Mouse (Mus musculus) T-helper 2 cell (primary cell): ENCODE data around the gene Ino80.

ENCODE experiments used
- in situ Hi-C: fragments of 300-600 bp; cut with MboI, MseI; formaldehyde crosslinking; loops from one replicate; pipeline ENCODE4 v1.15.1; 2025; ENCODE audit warnings: high pct_unique_total_duplicates

Gene Ino80

DNA sequence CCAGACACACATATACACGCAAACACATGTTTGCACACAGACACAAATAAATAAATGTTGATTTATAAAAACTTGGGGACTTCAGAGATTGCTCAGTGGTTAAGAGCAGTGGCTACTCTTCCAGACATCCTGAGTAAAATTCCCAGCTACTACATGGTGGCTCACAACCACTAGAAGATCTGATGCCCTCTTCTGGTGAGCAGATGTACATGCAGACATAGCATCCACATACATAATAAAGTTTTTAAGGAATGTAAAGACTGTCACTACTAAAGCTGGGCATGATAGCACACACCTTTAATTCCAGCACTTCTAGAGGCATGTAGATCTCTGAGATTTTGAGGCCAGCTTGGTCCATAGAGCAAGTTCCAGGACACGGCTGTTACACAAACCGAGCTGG is 16.5 kb downstream of the Ino80 start:
- in situ Hi-C loops = loop anchor here (10.0 kb wide), 1 partner anchor 1474 kb away; no protein-coding TSS in a partner anchor

DNA sequence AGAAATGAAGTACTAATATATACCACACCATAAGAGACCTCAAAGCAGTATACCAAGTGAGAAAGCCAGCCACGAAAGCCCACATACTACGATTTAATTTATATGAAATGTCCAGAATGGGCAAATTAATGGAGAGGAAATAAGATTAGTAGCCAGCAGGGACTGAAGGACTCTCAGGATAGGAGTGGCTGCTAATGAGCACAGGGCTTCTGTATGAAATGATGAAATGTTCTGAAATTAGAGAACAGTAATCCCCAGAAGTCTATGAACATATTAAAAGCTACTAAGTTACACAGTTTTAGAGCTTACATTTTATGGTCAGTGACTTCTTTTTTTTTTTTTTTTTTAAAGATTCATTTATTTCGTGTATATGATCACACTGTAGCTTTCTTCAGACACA is 22.9 kb downstream of the Ino80 start:
- in situ Hi-C loops = no loop called here

DNA sequence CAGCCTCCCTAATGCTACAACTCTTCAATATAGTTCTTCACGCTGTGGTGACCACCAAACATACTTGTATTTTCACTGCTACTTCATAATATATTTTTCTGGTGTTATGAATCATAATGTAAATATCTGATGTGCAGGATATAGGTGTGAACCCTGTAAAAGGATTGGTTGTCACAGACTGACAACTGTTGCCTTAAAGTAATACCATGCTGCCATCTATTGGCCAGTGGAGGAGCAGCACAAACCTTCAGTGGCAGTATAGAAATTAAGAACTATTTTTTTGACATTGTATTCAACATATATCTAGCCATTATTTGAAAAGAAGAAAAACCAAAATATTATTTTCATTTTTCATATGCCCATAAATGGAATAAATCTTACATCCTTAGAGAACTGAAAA is 40.5 kb downstream of the Ino80 start:
- in situ Hi-C loops = loop anchor here (10.0 kb wide), 1 partner anchor 1078 kb away; no protein-coding TSS in a partner anchor

DNA sequence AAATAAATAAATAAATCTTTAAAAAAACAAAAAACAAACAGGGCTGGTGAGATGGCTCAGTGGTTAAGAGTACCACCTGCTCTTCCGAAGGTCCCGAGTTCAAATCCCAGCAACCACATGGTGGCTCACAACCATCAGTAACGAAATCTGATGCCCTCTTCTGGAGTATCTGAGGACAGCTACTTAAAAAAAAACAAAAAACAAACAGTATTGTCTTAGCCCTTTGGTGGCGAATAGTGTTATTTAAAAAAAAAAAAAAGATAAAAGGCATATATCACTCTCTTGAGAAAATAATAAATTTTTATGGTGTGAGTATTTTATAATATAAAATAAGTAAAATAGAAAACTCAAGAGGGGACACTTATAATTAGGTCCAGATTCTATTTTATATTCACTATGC is 41.0 kb downstream of the Ino80 start:
- in situ Hi-C loops = loop anchor here (10.0 kb wide), 1 partner anchor 1078 kb away; no protein-coding TSS in a partner anchor

DNA sequence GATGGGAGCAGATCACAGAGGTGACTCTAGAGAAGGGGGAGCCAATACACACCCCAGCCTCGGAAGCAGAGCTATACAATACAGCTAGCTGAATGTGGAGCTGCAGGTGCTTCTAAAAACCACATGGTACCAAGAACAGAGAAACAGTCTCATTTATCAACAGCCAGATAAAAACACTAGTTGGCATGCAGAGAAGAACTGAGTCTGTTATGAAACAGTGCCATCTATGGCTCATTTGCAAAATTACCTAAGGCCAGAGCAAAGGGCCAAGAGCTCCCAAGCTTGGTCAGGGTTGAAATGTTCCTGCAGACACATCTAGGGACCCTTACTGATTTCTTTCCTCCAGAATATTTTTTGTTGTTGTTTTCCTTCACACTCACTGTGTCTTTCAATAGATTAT is 63.7 kb downstream of the Ino80 start:
- in situ Hi-C loops = loop anchor here (5.0 kb wide), 1 partner anchor 117 kb away; no protein-coding TSS in a partner anchor

DNA sequence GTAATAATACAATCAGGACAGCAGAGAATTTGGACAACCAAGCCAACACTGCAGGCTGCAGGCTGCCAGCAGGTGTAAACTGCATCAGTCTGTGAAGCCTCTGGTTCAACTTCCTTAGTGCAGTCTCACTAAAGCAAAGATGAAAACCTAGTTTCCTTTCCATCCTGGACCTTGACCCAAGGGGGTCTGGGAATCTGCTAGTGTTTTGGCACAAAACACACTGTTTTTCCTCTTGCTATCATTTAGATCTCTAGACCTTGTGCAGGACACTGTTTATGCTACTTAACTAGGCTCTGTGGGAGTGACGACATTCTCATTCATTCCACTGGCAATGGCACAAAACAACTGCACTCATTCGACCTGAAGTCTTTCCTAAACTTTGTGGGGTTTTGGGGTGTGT is 65.8 kb downstream of the Ino80 start:
- in situ Hi-C loops = loop anchor here (5.0 kb wide), 1 partner anchor 114 kb away; no protein-coding TSS in a partner anchor

DNA sequence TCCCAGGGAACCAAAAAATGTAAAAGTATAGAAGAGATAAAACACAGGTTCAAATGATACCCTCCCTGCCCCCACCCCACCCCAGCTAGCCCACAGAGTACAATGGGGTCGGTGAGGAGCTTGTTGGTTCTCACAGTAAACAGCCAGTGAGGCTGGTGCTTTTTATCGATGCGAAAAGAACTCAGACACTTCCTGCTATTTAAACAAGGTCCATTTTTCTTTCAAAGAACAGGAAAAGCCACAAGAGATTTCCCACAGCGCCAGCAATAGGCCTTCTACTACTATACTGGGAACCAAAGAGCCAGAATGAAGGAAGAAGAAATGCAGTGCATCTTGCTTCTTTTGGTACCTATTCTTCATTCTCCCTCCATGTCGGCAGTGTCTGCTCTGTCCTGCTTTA is 66.5 kb downstream of the Ino80 start:
- in situ Hi-C loops = loop anchor here (5.0 kb wide), 1 partner anchor 114 kb away; no protein-coding TSS in a partner anchor

DNA sequence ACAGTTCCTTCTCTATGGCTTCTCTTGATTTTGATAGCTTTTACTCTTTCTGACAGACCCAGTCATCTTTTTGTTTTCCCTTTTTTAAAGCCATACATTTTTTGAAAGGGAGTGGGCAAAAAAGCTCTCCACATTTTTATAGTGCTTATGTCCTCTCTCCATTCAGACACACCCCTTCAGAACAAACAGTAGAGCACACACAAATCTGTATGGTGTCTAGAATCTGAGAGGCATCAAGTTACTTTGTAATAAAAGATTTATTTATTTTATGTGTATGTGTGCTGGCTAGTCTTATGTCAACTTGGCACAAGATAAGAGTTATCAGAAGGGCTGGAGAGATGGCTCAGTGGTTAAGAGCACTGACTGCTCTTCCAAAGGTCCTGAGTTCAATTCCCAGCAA is 68.8 kb downstream of the Ino80 start:
- in situ Hi-C loops = no loop called here

DNA sequence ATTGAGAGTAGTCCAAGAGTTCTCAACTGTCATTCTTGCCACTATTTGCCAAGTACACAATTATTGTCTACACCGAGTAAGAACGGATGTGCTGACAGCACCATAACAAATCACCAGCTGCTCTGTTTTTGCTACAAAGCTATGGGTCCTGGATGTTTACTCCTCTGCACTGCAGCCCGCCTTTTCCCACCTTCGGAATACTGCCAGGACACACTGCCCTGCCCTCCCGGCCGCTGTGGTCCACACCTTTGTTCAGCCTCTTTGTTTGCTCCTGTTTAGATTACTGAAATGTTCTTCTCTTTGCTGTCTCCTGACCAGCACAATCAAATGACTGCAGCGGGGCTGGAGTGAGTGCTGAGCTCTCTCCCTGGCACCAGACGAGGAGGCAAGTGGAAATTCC is 69.2 kb downstream of the Ino80 start:
- in situ Hi-C loops = no loop called here

DNA sequence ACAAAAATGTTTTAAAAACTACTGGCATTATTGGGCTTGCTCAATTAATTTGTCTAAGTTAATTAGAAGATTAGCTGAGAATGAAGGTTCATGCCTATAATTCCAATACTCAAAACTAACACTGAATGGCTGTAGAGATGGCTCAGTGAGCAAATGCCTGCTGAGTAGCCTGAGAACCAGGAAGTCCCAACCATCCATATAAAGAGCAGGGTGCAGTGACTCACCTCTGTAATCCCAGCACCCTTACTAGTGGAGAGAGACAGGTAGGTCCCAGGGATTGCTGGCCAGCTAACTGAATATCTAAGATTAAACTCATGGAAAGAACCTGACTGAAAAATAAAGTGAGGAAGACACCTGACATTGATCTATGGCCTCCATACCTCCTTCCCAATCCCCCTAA is 78.2 kb downstream of the Ino80 start:
- in situ Hi-C loops = no loop called here

DNA sequence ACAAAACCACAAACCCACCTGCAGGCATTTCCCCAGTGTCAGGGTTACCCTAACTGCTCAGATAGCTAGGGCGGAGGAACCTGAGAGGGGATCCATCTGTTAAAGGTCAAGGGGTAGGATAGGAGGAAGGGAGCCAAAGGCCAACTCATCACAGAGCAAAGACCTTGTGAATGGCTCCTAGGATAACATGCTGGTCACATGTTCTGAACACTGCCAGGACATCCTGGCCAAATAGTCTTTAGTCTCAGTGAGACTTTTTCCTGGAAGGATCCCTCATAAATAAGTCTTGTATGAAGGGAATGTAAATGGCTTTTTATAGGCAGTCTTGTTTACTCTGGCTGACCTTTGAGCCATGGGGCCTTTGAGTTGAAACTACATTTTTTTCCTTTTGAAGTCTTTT is 78.8 kb downstream of the Ino80 start:
- in situ Hi-C loops = no loop called here

DNA sequence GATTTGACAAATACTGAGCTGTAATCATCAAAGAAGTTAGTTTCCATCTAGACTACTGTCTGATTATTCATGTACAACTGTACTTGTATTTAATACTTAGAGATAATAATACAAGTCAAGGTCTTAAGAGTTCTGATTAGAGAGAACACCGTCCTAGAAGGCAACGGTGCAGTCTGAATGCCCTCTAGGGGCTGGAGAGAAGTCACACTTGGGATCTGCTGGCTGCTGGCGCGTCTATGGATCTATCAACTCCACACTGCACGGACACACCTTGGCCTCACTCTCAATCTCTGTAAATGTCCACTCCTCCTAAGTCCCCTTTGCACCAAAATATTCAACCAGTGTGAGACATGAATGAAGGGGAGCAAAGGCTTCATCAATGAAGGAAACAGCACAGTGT is 79.2 kb downstream of the Ino80 start:
- in situ Hi-C loops = no loop called here

DNA sequence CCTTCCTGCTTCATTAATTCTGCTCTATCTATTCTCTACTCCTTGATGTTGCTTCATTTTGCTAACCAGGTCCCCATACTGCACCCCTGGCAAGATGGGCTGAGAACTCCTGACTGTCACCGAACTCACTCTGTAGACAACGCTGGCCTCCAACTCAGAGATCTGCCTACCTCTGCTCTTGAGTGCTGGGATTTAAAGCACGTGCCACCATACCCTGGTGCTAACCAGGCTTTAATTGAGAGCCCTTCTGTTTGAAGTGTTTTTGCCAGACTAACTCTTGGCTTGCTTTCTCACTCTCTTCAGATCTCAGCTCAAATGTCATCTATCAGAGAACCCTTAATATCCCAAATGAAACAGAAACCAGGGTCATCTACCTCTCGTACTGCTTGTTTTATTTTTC is 87.5 kb downstream of the Ino80 start:
- in situ Hi-C loops = no loop called here

DNA sequence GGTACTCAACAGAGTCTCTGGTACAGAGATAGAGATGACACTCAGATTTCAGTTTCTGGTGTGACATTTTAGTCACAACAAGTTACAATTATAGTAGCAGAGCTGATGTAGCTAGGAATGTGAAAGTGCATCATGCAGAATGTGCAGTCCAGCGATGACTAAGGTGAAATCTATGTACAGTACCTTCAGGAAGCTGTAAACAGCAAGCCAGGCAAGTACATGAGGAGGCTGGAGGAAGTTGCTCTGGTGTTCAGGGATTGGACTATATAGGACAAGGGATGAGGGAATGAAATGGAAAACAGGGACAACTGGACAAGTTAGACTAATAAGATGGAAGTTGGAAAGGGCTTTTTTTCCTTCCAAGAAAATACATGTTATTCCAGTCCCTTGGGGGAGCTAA is 89.2 kb downstream of the Ino80 start:
- in situ Hi-C loops = no loop called here

DNA sequence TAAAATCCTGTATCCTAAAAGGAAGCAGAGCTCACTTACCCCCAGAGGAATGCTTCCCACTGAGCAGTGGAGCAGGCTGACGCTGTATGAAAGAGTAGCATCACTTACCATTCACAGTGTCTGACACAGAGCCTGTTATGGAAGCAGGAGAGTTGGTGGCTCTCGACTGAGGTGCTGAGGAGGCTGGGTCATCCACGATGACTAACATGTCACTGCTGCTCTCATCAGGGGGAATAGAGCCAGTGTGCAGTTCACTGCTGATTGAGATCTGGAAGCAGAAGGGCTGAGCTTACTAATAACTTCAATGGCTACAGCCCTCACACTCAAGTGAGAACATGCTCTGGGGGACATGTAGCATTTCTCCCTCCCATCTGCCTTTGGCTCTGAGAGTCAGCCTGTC is 98.0 kb downstream of the Ino80 start:
- in situ Hi-C loops = no loop called here

DNA sequence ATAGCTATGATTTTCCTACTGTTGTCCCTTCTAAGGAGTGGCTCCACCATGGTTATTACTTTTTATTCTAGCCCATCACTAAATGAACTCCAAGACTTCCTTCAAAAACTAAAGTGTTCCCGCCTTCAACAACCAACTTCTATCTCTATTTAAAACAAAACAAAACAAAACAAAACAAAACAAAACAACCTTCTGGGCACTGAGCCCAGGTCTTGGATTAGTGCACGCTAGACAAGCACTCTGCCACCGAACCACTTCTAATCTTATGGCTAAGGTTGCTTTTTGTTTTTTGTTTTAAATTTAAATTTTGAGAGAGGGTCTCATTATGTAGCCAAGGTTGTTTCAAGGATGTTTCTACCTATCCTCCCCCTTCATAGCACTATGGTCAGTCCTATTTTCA is 99.7 kb downstream of the Ino80 start:
- in situ Hi-C loops = no loop called here

DNA sequence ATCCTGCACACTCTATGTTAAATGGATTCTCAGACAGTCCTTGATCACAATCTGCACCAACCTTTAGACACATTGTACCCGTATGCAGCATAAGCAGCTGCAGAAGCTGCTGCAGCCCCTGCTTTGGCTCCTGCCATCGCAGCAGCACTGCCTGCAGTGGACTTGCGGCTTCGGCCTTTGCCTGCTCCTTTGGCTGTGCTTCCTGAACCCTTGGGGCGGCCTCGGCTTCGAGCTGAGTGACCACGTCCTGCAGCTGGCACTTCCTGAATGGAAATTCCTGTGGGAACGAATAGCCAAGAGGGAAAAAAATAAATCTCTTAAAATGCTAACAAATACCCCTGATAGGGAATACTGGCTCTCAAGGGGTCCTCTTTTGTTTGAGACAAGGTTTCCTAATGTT is 100.2 kb downstream of the Ino80 start:
- in situ Hi-C loops = no loop called here

DNA sequence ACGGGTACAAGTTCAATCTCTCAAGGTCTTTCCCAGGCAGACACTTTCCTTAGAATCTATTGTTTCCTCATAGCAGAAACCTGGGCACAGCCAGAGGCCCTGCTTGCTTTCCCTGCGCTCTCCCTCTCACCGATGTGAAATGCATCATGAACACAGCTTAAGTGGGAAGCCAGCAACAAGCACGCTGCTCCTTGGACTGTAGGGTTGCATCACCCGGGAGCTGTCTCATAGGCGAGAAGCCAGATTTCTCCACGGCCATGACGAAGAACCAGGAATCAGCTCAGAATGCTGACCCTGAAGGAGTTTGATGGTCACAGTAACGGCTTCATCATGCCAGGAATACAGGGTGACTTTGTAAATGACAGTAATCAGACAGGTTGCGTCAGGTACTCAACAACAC is 107.4 kb downstream of the Ino80 start:
- in situ Hi-C loops = no loop called here

DNA sequence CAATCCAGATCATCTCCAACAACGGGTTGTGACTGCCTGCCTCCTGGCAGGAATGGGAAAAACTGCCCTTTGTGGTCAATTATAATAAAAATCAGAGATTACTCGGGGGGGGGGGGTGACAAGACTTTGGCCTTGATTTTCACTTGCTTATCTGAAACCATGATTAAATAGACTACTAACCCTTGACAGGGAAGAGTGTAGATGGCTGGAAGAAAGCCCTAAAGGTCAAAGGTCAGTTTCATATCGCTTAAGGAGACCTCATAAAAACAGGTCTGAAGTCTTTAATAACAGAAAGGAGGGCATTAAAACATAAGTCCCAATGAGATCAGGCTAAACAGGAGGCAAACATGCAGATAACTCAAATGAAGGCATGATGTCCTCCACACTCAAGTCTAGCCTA is 110.1 kb downstream of the Ino80 start:
- in situ Hi-C loops = no loop called here

DNA sequence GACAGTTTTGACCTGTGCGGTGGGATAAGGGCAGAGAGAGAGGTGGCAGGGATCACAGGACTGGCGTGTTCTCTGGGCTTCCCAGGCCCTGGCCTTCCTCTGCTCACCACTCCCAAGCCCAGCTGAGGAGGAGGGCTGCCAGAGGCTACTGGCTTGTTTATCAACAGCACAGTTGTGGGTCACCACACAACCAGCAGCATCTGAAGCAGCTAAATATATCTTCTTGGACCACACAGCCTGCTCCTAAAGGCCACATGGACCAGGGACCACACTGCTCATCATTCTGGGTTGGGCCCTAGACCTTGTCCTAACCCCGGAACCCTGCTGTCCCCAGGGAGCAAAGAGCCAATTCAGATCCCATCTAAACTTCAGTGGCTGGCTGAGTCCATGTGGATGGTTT is 112.5 kb downstream of the Ino80 start:
- in situ Hi-C loops = no loop called here

DNA sequence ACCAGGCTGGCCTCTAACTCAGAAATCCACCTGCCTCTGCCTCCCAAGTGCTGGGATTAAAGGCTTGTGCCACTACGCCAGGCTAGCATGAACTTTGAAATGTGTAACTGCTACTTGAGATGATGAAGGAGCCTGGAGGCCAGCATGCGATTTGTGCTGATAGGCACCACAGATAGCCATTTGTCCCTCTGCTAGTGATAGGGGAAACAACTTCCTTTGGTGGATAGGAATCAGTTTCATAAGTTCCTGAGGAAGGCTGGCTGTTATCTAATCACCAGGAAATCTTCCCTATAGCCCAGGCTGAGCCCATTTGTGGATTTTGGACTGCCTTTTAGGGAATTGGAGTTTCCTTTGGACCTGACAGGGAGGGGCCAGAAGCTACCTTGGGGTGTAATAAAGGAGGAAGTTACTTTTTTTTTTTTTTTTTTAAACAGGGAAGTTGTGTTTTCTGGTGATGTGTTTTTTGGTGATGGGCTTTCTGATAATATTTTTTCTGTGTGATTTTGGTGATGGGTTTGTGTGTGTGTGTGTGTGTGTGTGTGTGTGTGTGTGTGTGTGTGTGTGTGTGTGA is 117.7 kb downstream of the Ino80 start:
- in situ Hi-C loops = no loop called here

DNA sequence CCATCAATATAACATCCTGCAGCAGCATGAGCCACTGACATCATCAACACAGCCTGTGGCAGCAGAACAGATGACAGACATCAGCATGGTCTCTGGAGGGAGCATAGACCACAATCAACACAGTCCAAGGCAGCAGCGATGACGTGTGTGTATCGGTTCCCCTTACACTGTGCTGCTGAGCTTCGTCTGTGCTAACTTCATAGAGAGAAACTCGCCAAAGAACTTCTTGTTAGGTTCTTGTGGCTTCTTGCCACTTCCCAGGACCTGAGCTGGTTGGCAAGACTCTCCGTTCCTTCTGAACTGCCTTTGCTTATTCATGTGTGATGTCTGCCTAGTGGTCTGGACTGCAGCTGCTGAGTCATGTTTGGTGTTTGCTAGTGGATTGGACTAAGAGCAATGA is 119.2 kb downstream of the Ino80 start:
- in situ Hi-C loops = no loop called here

DNA sequence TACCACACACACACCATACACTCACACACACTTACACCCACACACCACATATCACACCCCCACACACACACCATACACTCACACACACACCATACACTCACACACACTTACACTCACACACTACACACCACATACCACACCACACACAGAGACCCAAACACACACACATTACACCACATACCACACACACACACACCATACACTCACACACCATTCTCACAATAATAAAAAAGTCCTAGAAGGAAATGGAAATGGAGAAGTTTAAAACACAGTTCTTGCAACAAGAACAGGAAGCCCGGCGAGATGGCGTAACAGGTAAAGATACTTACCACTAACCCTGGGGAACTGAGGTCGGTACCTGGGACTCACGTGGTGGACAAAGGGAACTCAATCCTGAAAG is 120.7 kb downstream of the Ino80 start:
- in situ Hi-C loops = no loop called here

DNA sequence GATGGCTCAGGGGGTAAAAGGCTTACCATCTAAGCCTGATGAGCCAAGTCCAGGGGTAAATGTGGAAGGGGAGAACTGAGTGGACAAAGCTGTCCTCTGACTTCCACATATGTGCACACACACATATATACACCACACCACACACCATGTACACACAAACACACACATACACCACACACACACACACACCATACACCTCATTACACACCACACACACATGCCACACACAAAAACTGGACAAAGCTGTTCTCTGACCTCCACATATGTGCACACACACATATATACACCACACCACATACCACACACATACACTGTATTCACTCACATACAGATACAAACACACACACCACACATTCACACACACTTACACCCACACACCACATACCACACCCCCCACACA is 121.2 kb downstream of the Ino80 start:
- in situ Hi-C loops = no loop called here
